Mouse (Mus musculus): Measurements from ENCODE around the gene Sirt4. TPM values are rescaled to one million over a fixed set of nuclear protein-coding genes. Genes with fewer than 3 reads are reported as not detected.
"Not testable (repeated sequence)": the region's sequence is repeated elsewhere in the genome, so short reads cannot be mapped to it uniquely, and the experiment has no call there.

The Sirt4 gene
- total and polyA plus RNA-seq, 2 experiments from 2014 or later: 15.4 to 29.0 TPM

DNA sequence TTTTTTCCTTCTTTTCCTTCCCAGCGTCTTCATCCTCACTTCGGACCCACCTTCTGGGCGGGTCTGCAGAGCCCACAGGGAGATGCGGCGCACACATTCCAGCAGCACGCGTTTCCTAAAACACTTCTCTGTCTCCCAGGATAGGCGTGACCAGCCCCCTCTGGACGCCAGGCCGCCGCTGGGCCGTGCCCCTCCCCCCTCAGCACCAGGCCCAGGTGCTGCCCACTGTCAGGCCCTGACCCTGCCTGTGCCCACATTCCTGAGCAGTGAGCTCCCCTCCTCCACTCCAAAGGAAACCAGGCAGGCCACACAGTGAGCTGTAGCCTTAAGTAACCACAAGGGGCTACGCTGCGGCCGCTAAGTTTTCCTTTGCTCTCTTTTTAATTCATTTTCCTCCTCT lies 39.4 kb upstream of the Sirt4 start:
- peak; percentile 72 for ATAC-seq (ENCODE audit: insufficient read depth, low read depth)
- peak; percentile 60 for DNase-seq (ENCODE audit: low spot score)
- TF ChIP-seq CTCF (IDR thresholded peaks at IDR 0.05; ENCODE audit: low read depth) (peak; percentile 31), EP300 (IDR thresholded peaks at IDR 0.05; ENCODE audit: low read depth) (no peak)

DNA sequence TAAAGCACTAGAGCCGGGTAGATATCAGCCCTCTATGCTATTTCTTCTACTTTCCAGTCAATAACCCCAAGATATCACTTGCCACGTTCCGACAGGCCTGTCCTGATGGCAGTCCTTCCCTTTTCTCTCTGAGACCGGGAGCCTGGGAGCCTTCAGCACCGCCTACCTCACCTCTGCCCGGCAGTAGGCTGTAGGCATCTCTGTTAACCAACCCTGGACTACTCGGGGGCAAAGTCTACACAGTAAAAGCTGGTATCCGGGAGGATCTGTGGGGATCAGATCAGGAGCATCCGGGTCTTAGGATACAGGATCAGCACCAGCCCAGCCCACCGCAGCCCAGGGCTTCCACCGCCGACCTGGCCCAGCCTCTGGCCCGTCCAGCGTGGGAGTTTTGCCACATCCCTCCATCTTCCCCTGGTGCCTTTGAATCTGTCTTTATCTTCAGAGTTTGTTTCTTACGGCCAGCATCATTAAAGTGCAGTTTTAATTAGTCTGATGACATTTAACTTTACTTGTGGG lies 38.5 kb upstream of the Sirt4 start:
- no peak for ATAC-seq (ENCODE audit: insufficient read depth, low read depth)
- H3K27ac ChIP-seq (ENCODE audit: low read depth): peak overlapping the region; percentile 82
- H3K4me3 ChIP-seq (ENCODE audit: low read depth, low read length): no peak overlapping the region
- TF ChIP-seq EP300 (IDR thresholded peaks at IDR 0.05; ENCODE audit: low read depth): no peak
- no peak overlapping the region for H3K9ac ChIP-seq (replicated peaks; ENCODE audit: low read depth, low read length)
- peaks cover 43% of the 10 kb centered on the region for H3K4me1 ChIP-seq (ENCODE audit: control insufficient read depth, insufficient read depth)
- H3K27me3 ChIP-seq (ENCODE audit: control insufficient read depth, insufficient read depth, low read length): no peaks in the 10 kb centered on the region
- H3K36me3 ChIP-seq (replicated peaks; ENCODE audit: control insufficient read depth, insufficient read depth, low read length): no peaks in the 10 kb centered on the region
- H3K4me2 ChIP-seq (ENCODE audit: low read depth, low read length): no peak overlapping the region
- WGBS: 62% methylated on average over 15 of the region's 15 CpGs
- peak; percentile 2 for DNase-seq (ENCODE audit: low spot score)
- no peaks in the 10 kb centered on the region for H3K9me3 ChIP-seq (replicated peaks; ENCODE audit: control insufficient read depth, low read length)

More for the DNA sequence above, 39.4 kb upstream of the Sirt4 start:
- H3K9ac ChIP-seq (replicated peaks; ENCODE audit: low read depth, low read length): no peak overlapping the region
- no peaks in the 10 kb centered on the region for H3K27me3 ChIP-seq (ENCODE audit: control insufficient read depth, insufficient read depth, low read length)
- no peaks in the 10 kb centered on the region for H3K36me3 ChIP-seq (replicated peaks; ENCODE audit: control insufficient read depth, insufficient read depth, low read length)
- no peaks in the 10 kb centered on the region for H3K9me3 ChIP-seq (replicated peaks; ENCODE audit: control insufficient read depth, low read length)
- H3K4me2 ChIP-seq (ENCODE audit: low read depth, low read length): peak overlapping the region; percentile 38
- H3K4me1 ChIP-seq (ENCODE audit: control insufficient read depth, insufficient read depth): peaks cover 52% of the 10 kb centered on the region
- H3K4me3 ChIP-seq (ENCODE audit: low read depth, low read length): no peak overlapping the region
- WGBS: 13% methylated on average over 15 of the region's 15 CpGs
- H3K27ac ChIP-seq (ENCODE audit: low read depth): peak overlapping the region; percentile 82

- Histone ChIP-seq H3K9me3 (replicated peaks; ENCODE audit: control insufficient read depth, low read length) (no peaks in the 10 kb centered on the region), H3K27ac (ENCODE audit: low read depth) (peak overlapping the region; percentile 82), H3K36me3 (replicated peaks; ENCODE audit: control insufficient read depth, insufficient read depth, low read length) (no peaks in the 10 kb centered on the region), H3K27me3 (ENCODE audit: control insufficient read depth, insufficient read depth, low read length) (no peaks in the 10 kb centered on the region), H3K9ac (replicated peaks; ENCODE audit: low read depth, low read length) (peak overlapping the region; percentile 17; the same call in 1 of the 2 replicates), H3K4me1 (ENCODE audit: control insufficient read depth, insufficient read depth) (peaks cover 43% of the 10 kb centered on the region), H3K4me2 (ENCODE audit: low read depth, low read length) (no peak overlapping the region), H3K4me3 (ENCODE audit: low read depth, low read length) (no peak overlapping the region)
- TF ChIP-seq EP300 (IDR thresholded peaks at IDR 0.05; ENCODE audit: low read depth) (no peak), CTCF (IDR thresholded peaks at IDR 0.05; ENCODE audit: low read depth) (no peak)
- WGBS: 84% methylated on average over 4 of the region's 4 CpGs
- DNase-seq (ENCODE audit: low spot score) (no peak), ATAC-seq (ENCODE audit: insufficient read depth, low read depth) (no peak)
These were observed 38.0 kb upstream of the Sirt4 start for GRCm38 (mm10) chr5:115522531-115522930.

DNA sequence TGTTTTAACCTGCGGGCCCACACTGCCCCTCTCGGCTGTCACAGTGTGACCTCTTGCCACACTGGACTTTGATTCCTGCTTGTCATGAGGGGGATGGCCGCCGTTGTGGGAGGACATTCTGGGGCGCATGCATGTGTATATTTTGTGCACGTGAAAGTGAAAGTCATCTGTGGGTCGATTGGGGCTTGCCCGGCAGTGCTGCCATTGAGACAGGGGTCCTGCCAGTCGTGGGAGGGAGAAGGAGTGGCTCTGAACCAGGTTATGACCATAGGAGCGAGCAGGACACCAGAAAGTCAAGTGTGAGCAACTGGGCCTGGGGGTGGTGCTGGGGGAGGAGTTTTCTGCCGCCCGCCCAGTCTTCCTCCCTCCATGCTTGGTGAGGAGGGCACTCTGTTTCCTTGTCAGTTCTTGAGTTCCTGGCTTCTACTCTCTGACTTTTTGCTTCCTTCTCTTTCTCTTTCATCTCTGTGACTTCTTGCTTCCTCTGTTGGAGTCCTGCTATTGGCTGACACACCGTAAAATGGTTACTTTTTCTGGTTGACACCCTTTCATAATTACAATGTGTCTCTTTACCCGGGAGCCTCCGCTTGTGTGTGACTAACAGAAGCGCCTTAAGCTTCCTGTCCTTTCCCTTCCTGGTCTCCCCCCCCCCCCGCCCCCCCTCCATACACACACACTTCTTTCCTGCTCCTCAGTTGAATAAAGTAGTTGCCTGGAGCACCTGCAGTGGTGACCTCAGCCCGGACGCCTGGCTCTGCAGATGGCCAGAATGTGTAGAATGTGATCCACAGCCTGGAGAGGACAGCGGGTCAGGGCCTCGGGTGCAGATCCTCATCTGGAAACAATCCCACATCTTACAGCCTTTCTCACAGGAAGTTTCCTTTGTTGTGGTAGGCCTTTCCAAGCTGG lies 37.3 kb upstream of the Sirt4 start:
- peak; percentile 34 for ATAC-seq (ENCODE audit: insufficient read depth, low read depth)
- H3K4me3 ChIP-seq (ENCODE audit: low read depth, low read length): no peak overlapping the region
- H3K9me3 ChIP-seq (replicated peaks; ENCODE audit: control insufficient read depth, low read length): no peaks in the 10 kb centered on the region
- no peaks in the 10 kb centered on the region for H3K36me3 ChIP-seq (replicated peaks; ENCODE audit: control insufficient read depth, insufficient read depth, low read length)
- peak overlapping the region; percentile 38 for H3K4me2 ChIP-seq (ENCODE audit: low read depth, low read length)
- peaks cover 43% of the 10 kb centered on the region for H3K4me1 ChIP-seq (ENCODE audit: control insufficient read depth, insufficient read depth)
- peak overlapping the region; percentile 17; the same call in 1 of the 2 replicates for H3K9ac ChIP-seq (replicated peaks; ENCODE audit: low read depth, low read length)
- 41% methylated on average over 21 of the region's 21 CpGs for WGBS
- DNase-seq (ENCODE audit: low spot score): peak; percentile 61
- TF ChIP-seq CTCF (IDR thresholded peaks at IDR 0.05; ENCODE audit: low read depth) (no peak), EP300 (IDR thresholded peaks at IDR 0.05; ENCODE audit: low read depth) (no peak; the same call in 1 of the 2 replicates)
- peak overlapping the region; percentile 82 for H3K27ac ChIP-seq (ENCODE audit: low read depth)
- H3K27me3 ChIP-seq (ENCODE audit: control insufficient read depth, insufficient read depth, low read length): no peaks in the 10 kb centered on the region

GRCm38 (mm10) chr5:115520325-115520869 lies 35.9 kb upstream of the Sirt4 start:
- peak overlapping the region; percentile 82 for H3K27ac ChIP-seq (ENCODE audit: low read depth)
- no peak overlapping the region for H3K4me3 ChIP-seq (ENCODE audit: low read depth, low read length)
- 54% methylated on average over 21 of the region's 21 CpGs for WGBS
- H3K36me3 ChIP-seq (replicated peaks; ENCODE audit: control insufficient read depth, insufficient read depth, low read length): no peaks in the 10 kb centered on the region
- DNase-seq (ENCODE audit: low spot score) (peak; percentile 4), ATAC-seq (ENCODE audit: insufficient read depth, low read depth) (no peak)
- H3K9ac ChIP-seq (replicated peaks; ENCODE audit: low read depth, low read length): peak overlapping the region; percentile 35
- no peaks in the 10 kb centered on the region for H3K9me3 ChIP-seq (replicated peaks; ENCODE audit: control insufficient read depth, low read length)
- H3K4me2 ChIP-seq (ENCODE audit: low read depth, low read length): peak overlapping the region; percentile 28
- TF ChIP-seq EP300 (IDR thresholded peaks at IDR 0.05; ENCODE audit: low read depth) (no peak), CTCF (IDR thresholded peaks at IDR 0.05; ENCODE audit: low read depth) (no peak)
- no peaks in the 10 kb centered on the region for H3K27me3 ChIP-seq (ENCODE audit: control insufficient read depth, insufficient read depth, low read length)
- peaks cover 37% of the 10 kb centered on the region for H3K4me1 ChIP-seq (ENCODE audit: control insufficient read depth, insufficient read depth)

GRCm38 (mm10) chr5:115518214-115518613 lies 33.7 kb upstream of the Sirt4 start:
- H3K36me3 ChIP-seq (replicated peaks; ENCODE audit: control insufficient read depth, insufficient read depth, low read length); H3K4me3 ChIP-seq (ENCODE audit: low read depth, low read length); ATAC-seq (ENCODE audit: insufficient read depth, low read depth); H3K9ac ChIP-seq (replicated peaks; ENCODE audit: low read depth, low read length); H3K27me3 ChIP-seq (ENCODE audit: control insufficient read depth, insufficient read depth, low read length); H3K27ac ChIP-seq (ENCODE audit: low read depth); DNase-seq (ENCODE audit: low spot score); H3K4me2 ChIP-seq (ENCODE audit: low read depth, low read length); H3K9me3 ChIP-seq (replicated peaks; ENCODE audit: control insufficient read depth, low read length): not testable (repeated sequence)
- H3K4me1 ChIP-seq (ENCODE audit: control insufficient read depth, insufficient read depth): peaks cover 38% of the 10 kb centered on the region
- 98% methylated on average over 7 of the region's 8 CpGs for WGBS
